Mouse (Mus musculus) kidney, postnatal 4 days (tissue): ENCODE results near the gene Il34.

ENCODE experiments used
- DNase-seq, 2 experiments: peaks; one replicate each; pipeline ENCODE4 v3.0.0; 2021; ENCODE audit warnings: mixed read lengths in 2 of 2

Il34 gene

GRCm38 (mm10) chr8:110731346-110731859, 74.3 kb downstream of the Il34 start:
- no peak for DNase-seq

GRCm38 (mm10) chr8:110726893-110727292, 78.8 kb downstream of the Il34 start:
- peak; percentile 87 to 91 for DNase-seq

GRCm38 (mm10) chr8:110725084-110725838, 80.5 kb downstream of the Il34 start:
- DNase-seq: peak; percentile 51 to 64

- DNase-seq: no peak
Measured at GRCm38 (mm10) chr8:110724493-110724892, 81.2 kb downstream of the Il34 start.

GRCm38 (mm10) chr8:110722414-110723011, 83.2 kb downstream of the Il34 start:
- no peak for DNase-seq

GRCm38 (mm10) chr8:110721606-110722413, 83.9 kb downstream of the Il34 start:
- DNase-seq: peak; percentile 66 to 78

GRCm38 (mm10) chr8:110720685-110721598, 84.8 kb downstream of the Il34 start, which contains the start of gene Mtss1l:
TSS of gene Mtss1l (plus strand) at chr8:110721476.
- peak; percentile 88 to 94 for DNase-seq

- DNase-seq: no peak
Measured at GRCm38 (mm10) chr8:110719898-110720653, 85.6 kb downstream of the Il34 start.

GRCm38 (mm10) chr8:110718969-110719670, 86.6 kb downstream of the Il34 start:
- peak; percentile 80 to 87 for DNase-seq

- DNase-seq: no peak
Measured at GRCm38 (mm10) chr8:110718209-110718968, 87.3 kb downstream of the Il34 start.

GRCm38 (mm10) chr8:110717131-110717530, 88.6 kb downstream of the Il34 start:
- no peak for DNase-seq

- DNase-seq: peak in 1 of 2 experiments; percentile 52
Measured at GRCm38 (mm10) chr8:110716075-110716474, 89.6 kb downstream of the Il34 start.

GRCm38 (mm10) chr8:110714827-110715519, 90.8 kb downstream of the Il34 start:
- DNase-seq: no peak

GRCm38 (mm10) chr8:110713073-110713472, 92.7 kb downstream of the Il34 start:
- no peak for DNase-seq

- DNase-seq: peak in 1 of 2 experiments; percentile 59
Measured at GRCm38 (mm10) chr8:110711271-110711934, 94.3 kb downstream of the Il34 start.

- DNase-seq: no peak
Measured at GRCm38 (mm10) chr8:110710593-110710992, 95.1 kb downstream of the Il34 start.

- DNase-seq: no peak
Measured at GRCm38 (mm10) chr8:110708429-110708828, 97.3 kb downstream of the Il34 start.

GRCm38 (mm10) chr8:110706288-110706870, 99.3 kb downstream of the Il34 start:
- no peak for DNase-seq
